Mouse (Mus musculus) T-helper 2 cell (primary cell): ENCODE data around the gene Cyp26c1.

Experiments
- in situ Hi-C: fragments of 300-600 bp; cut with MboI, MseI; formaldehyde crosslinking; loops from one replicate; pipeline ENCODE4 v1.15.1; 2025; ENCODE audit warnings: high pct_unique_total_duplicates

Gene Cyp26c1

GRCm38 (mm10) chr19:37685281-37685680, at the start of gene Cyp26c1:
Gene Cyp26c1, plus strand, starts transcription at chr19:37685581.
- in situ Hi-C loops = no loop called here

GRCm38 (mm10) chr19:37647994-37648393, 37.4 kb upstream of the Cyp26c1 start:
- in situ Hi-C loops = loop anchor here (25.0 kb wide), 1 partner anchor 1664 kb away; no protein-coding TSS in a partner anchor

GRCm38 (mm10) chr19:37650526-37650925, 34.9 kb upstream of the Cyp26c1 start:
- in situ Hi-C loops = no loop called here

DNA sequence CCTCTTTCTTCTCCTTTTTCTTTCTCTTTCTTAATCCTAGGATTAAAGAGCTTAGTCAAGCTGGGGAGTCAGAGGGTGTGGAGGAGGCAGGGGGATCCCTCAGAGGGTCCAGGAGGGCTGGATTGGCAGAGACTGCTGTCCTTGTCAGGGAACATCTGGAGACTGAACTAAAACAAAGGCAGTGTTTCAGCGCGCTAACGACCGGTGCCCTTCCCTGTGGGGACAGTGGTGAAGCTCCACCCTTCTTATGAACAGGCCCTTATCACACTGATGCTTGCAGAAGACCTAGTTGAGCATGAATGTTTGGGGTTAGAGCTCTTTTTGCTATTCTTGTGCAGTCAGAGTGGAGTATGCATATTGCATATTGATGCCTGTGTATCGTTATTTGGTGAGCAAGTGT, 31.4 kb upstream of the Cyp26c1 start:
- in situ Hi-C loops = no loop called here

- in situ Hi-C loops = no loop called here
Measured at GRCm38 (mm10) chr19:37656441-37656840, 28.9 kb upstream of the Cyp26c1 start.

DNA sequence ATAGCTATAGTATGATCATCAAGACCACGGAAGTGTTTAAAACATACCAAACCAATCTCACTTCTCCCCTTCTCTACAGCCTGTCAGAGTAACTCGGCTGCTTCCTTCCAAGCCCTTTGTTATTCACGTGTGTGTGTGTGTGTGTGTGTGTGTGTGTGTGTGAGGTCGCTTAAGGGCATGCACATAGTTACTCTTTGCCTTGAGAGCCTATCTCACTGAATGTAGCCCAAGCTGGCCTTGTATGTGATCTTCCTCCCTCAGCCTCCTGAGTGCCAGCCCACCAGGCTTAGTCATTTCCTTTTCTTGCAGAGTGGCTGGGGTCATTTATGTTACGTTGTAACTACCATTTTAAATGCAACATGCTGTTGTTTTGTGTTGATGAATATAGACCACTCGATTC, 20.1 kb upstream of the Cyp26c1 start:
- in situ Hi-C loops = loop anchor here (10.0 kb wide), 1 partner anchor 1650 kb away; no protein-coding TSS in a partner anchor

DNA sequence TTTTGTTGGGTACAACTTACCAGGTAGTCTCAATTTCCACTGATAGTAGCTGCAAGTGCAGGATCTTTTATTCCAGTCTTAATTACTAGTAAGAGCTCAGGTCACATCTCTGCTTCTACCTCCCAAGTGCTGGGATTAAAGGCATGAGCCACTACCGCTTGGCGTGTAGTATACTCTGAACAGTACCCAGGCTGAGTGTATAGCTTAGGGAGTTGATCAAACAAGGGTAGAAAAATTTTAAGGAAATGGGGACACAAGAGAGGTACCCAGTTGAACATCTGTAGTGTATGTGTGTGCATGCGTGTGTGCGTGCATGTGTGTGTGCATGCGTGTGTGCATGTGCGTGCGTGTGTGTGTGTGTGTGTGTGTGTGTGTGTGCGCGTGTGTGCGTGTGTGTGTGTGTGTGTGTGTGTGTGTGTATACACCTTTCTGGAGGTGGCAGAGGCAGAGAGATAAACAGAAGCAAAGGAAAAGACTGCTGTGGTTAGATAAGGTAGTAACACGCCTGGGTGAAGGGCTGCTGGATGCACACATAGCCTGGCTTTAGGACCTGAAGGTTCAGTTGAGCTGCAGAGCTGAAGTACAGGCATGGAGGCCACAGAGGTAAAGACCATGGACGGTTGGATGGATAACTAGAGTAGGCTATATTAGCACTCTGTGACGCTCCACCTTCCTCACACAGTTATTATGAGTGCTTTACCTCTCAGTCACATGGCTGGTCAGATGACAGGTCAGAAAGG, 17.4 kb upstream of the Cyp26c1 start:
- in situ Hi-C loops = loop anchor here (10.0 kb wide), 1 partner anchor 1653 kb away; no protein-coding TSS in a partner anchor

DNA sequence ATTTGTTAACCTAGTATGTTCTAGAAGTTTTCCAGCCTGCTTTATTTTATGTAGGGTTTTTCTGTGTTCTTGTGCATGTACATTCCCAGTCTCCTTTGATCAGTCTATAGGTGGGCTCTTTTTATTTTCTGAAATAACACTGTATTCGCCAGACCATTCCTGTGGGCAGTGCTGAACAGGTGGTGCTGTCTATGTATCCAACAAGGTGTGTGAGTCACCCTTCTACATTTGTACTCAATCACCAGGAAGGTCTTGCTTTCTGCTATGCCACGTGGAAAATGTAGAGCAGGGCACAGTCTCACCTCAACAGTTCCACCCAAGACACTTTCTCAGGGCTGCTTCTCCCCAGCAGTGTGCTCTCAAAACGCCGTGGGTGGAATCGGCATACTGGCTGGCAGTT, 16.7 kb upstream of the Cyp26c1 start:
- in situ Hi-C loops = loop anchor here (10.0 kb wide), 1 partner anchor 1654 kb away; no protein-coding TSS in a partner anchor

GRCm38 (mm10) chr19:37669486-37669885, 15.9 kb upstream of the Cyp26c1 start:
- in situ Hi-C loops = loop anchor here (10.0 kb wide), 1 partner anchor 1655 kb away; no protein-coding TSS in a partner anchor

- in situ Hi-C loops = no loop called here
Measured at GRCm38 (mm10) chr19:37673393-37673792, 12.0 kb upstream of the Cyp26c1 start.

- in situ Hi-C loops = no loop called here
Measured at GRCm38 (mm10) chr19:37686347-37686746, 966 bp downstream of the Cyp26c1 start.

DNA sequence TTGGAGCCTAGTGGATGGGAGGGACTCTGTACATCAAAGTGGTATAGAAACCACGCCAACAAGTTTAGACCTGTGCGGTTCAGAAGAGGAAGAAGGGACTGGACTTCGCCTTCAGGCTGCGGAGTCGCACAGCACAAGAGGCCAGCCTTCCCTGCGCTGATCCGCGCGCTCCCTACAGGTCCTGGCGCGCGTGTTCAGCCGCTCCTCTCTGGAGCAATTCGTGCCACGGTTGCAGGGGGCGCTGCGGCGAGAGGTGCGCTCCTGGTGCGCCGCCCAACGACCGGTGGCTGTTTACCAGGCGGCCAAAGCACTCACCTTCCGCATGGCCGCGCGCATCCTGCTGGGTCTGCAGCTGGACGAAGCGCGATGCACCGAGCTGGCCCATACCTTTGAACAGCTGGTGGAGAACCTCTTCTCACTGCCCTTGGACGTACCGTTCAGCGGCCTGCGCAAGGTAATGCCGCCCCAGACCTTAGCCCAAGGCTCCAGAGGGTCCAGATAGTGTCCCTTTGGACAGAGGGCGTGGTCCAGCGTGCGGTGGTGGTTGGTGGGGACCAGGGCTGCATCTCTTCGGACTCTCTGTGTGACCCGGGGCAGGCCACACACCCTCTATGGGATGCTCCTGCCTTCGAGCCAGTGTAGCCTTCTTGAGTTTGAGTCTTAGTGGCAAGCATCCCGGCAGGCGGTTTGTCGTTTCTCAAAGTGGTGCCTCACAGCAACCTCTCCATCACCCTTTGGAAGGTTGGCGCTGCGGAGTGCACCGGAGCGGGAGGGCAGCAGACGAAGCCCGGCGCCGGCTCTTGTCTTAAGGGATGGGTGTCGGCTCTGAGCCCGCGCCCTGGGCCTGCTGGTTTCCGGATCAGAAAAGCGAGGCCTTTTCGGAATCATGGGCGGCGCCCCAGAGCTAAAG, 1.8 kb downstream of the Cyp26c1 start:
- in situ Hi-C loops = no loop called here

- in situ Hi-C loops = no loop called here
Measured at GRCm38 (mm10) chr19:37689478-37689877, 4.1 kb downstream of the Cyp26c1 start.

GRCm38 (mm10) chr19:37690716-37691115, 5.3 kb downstream of the Cyp26c1 start:
- in situ Hi-C loops = no loop called here

DNA sequence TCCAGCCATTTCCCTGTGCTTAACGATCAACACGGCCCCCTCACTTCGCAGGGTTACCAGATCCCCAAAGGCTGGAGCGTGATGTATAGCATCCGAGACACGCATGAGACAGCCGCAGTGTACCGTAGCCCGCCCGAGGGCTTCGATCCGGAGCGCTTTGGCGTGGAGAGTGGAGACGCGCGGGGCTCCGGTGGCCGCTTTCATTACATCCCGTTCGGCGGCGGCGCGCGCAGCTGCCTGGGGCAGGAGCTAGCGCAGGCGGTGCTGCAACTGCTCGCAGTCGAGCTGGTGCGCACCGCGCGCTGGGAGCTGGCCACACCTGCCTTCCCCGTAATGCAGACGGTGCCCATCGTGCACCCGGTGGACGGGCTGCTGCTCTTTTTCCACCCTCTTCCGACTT, 7.5 kb downstream of the Cyp26c1 start:
- in situ Hi-C loops = no loop called here

DNA sequence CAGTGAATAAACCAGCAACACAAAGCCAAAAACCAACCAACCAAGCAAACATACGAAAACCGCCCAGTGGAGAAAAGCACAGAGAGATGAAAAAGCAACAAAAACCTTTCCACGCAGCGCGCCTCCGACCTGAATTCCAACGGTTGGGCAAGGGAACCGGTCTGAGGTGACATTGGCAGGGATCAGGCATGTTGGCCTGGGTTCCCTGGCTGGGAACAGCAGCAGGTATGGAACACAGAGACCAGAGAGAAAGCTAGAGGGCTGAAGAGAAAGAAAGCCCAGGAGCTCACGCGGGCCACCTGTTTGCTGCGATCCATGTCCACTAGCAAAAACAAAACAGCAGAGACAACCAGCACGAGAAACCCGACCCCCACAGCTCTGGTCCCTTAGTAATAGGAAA, 9.8 kb downstream of the Cyp26c1 start:
- in situ Hi-C loops = no loop called here

- in situ Hi-C loops = no loop called here
Measured at GRCm38 (mm10) chr19:37695762-37696602, 10.6 kb downstream of the Cyp26c1 start.

GRCm38 (mm10) chr19:37696603-37697334, 11.4 kb downstream of the Cyp26c1 start:
- in situ Hi-C loops = no loop called here

- in situ Hi-C loops = no loop called here
Measured at GRCm38 (mm10) chr19:37697335-37697636, 11.9 kb downstream of the Cyp26c1 start.

- in situ Hi-C loops = no loop called here
Measured at GRCm38 (mm10) chr19:37697651-37698272, 12.4 kb downstream of the Cyp26c1 start, which contains the start of gene Cyp26a1. Gene Cyp26a1, plus strand, starts transcription at chr19:37697798.
